Mouse (Mus musculus): ENCODE results near the gene Wbp2. TPM values are rescaled to one million over a fixed set of nuclear protein-coding genes. Genes with fewer than 3 reads are reported as not detected.

Gene Wbp2
- polyA plus RNA-seq, 1 experiment from 2014 or later = 63.3 TPM

GRCm38 (mm10) chr11:116088741-116089394 is 2.1 kb upstream of the Wbp2 start:
- DNase-seq (no peak), ATAC-seq (no peak)
- peak overlapping the region; percentile 68; the same call in 1 of the 2 replicates for H3K4me2 ChIP-seq (ENCODE audit: low read depth, low read length)
- peak; percentile 33; the same call in 1 of the 2 replicates for TF ChIP-seq EP300 (IDR thresholded peaks at IDR 0.05; ENCODE audit: low read depth)
- peak; percentile 45 for TF ChIP-seq CTCF (IDR thresholded peaks at IDR 0.05; ENCODE audit: low read depth)
- 35% methylated on average over 11 of the region's 11 CpGs for WGBS (ENCODE audit: insufficient replicate concordance)
- H3K4me3 ChIP-seq (ENCODE audit: low read depth, low read length) = no peak overlapping the region
- peaks cover 43% of the 10 kb centered on the region for H3K4me1 ChIP-seq (ENCODE audit: insufficient read depth)
- no peaks in the 10 kb centered on the region for H3K9me3 ChIP-seq (ENCODE audit: low read length)
- no peaks in the 10 kb centered on the region for H3K27me3 ChIP-seq (ENCODE audit: insufficient read depth, low read length)
- peak overlapping the region; percentile 19; the same call in 1 of the 2 replicates for H3K9ac ChIP-seq (replicated peaks)
- peaks cover 9% of the 10 kb centered on the region for H3K36me3 ChIP-seq (replicated peaks; ENCODE audit: insufficient read depth, low read length)
- peak overlapping the region; percentile 86 for H3K27ac ChIP-seq (ENCODE audit: low read depth)

DNA sequence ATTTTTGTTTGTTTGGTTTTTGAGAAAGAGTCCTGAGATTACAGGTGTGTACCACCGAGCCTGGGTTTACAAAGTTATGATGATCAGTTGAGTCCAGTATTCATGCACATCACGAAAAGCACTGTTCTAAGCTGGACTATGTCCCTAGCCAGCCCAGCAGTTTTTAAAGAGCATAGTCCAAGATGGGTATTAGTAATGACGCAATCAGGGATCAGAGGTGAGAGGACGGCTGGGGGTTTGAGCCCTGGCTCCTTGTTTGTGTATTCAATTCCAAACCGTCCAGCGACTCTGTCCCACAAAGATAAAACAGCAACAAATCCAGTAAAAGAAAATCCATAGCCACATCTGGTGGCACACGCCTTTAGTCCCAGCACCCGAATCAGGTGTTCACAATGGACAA is 1.4 kb upstream of the Wbp2 start:
- H3K9me3 ChIP-seq (ENCODE audit: low read length) = no peaks in the 10 kb centered on the region
- H3K27ac ChIP-seq (ENCODE audit: low read depth) = peak overlapping the region; percentile 86
- peaks cover 16% of the 10 kb centered on the region for H3K36me3 ChIP-seq (replicated peaks; ENCODE audit: insufficient read depth, low read length)
- no peak for TF ChIP-seq CTCF (IDR thresholded peaks at IDR 0.05; ENCODE audit: low read depth)
- peak; percentile 60; the same call in 1 of the 2 replicates for TF ChIP-seq EP300 (IDR thresholded peaks at IDR 0.05; ENCODE audit: low read depth)
- ATAC-seq (peak; percentile 33), DNase-seq (peak; percentile 59)
- H3K4me3 ChIP-seq (ENCODE audit: low read depth, low read length) = no peak overlapping the region
- H3K27me3 ChIP-seq (ENCODE audit: insufficient read depth, low read length) = no peaks in the 10 kb centered on the region
- H3K4me1 ChIP-seq (ENCODE audit: insufficient read depth) = peaks cover 41% of the 10 kb centered on the region
- peak overlapping the region; percentile 68; the same call in 1 of the 2 replicates for H3K4me2 ChIP-seq (ENCODE audit: low read depth, low read length)
- WGBS (ENCODE audit: insufficient replicate concordance) = 39% methylated on average over 8 of the region's 8 CpGs
- no peak overlapping the region for H3K9ac ChIP-seq (replicated peaks)

DNA sequence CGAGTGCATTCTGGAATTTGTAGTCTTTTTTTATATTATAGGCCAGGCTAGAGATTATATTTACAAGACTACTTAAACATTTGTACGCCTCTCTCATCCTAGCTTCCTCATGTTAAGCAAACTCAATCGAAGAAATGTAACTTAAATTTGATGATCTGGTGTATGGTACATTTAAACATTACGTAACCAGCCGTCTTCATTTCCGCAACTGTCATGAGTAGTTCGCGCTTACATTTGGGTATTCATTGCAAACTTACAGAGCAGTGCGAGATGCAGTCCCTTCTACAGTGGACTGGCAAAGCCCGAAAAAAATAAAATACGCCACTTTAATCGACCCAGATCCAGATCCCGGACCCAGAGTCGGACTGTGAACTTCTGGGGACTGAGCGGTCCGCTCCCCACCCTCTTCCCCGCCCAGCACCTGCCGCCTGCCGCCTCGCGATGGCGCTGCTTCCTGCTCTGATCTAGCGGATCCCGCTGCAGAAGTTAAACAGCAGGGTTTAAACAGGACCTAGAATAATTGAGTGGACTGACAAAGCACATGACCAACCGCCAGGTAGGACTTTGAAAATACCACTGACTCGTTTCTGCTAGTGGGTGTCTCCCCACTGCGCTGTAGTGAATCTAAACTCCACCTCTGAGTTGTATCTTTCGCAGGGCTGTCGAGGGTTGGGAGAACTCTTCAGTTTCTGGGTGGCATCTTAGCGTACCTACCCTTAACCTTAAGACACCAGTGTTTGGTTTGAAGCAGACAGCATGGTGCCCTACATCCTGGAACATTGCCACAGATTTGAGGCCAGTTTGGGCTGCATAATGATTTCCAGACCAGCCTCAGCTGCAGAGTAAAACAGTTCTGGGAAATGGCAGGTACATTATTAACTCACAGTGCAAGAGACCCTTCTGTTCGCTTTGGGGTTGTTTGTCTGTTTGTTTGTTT is 667 bp upstream of the Wbp2 start:
- Histone ChIP-seq H3K36me3 (replicated peaks; ENCODE audit: insufficient read depth, low read length) (peaks cover 21% of the 10 kb centered on the region), H3K4me1 (ENCODE audit: insufficient read depth) (peaks cover 41% of the 10 kb centered on the region), H3K4me2 (ENCODE audit: low read depth, low read length) (peak overlapping the region; percentile 68)

GRCm38 (mm10) chr11:116084166-116084565 is 2.6 kb downstream of the Wbp2 start:
- Histone ChIP-seq H3K36me3 (replicated peaks; ENCODE audit: insufficient read depth, low read length) (peaks cover 53% of the 10 kb centered on the region), H3K4me2 (ENCODE audit: low read depth, low read length) (peak overlapping the region; percentile 15), H3K4me1 (ENCODE audit: insufficient read depth) (peaks cover 41% of the 10 kb centered on the region), H3K9ac (replicated peaks) (0 out of 2 replicates have a peak overlapping the region, but pooled peaks have one; percentile 12), H3K9me3 (ENCODE audit: low read length) (no peaks in the 10 kb centered on the region), H3K27ac (ENCODE audit: low read depth) (peak overlapping the region; percentile 44), H3K4me3 (ENCODE audit: low read depth, low read length) (no peak overlapping the region), H3K27me3 (ENCODE audit: insufficient read depth, low read length) (no peaks in the 10 kb centered on the region)
- DNase-seq (no peak), ATAC-seq (no peak)
- no peak for TF ChIP-seq CTCF (IDR thresholded peaks at IDR 0.05; ENCODE audit: low read depth)
- TF ChIP-seq EP300 (IDR thresholded peaks at IDR 0.05; ENCODE audit: low read depth) = no peak
- 70% methylated on average over 6 of the region's 6 CpGs for WGBS (ENCODE audit: insufficient replicate concordance)

More for the DNA sequence above, 667 bp upstream of the Wbp2 start:
- under 1% methylated on average over 30 of the region's 31 CpGs for WGBS (ENCODE audit: insufficient replicate concordance)
- DNase-seq (peak; percentile 92), ATAC-seq (peak; percentile 76)
- Histone ChIP-seq H3K9me3 (ENCODE audit: low read length) (no peaks in the 10 kb centered on the region), H3K27ac (ENCODE audit: low read depth) (peak overlapping the region; percentile 86), H3K9ac (replicated peaks) (peak overlapping the region; percentile 64), H3K27me3 (ENCODE audit: insufficient read depth, low read length) (no peaks in the 10 kb centered on the region), H3K4me3 (ENCODE audit: low read depth, low read length) (peak overlapping the region; percentile 61)
- TF ChIP-seq EP300 (IDR thresholded peaks at IDR 0.05; ENCODE audit: low read depth) = peak; percentile 27
- TF ChIP-seq CTCF (IDR thresholded peaks at IDR 0.05; ENCODE audit: low read depth) = peak; percentile 97

DNA sequence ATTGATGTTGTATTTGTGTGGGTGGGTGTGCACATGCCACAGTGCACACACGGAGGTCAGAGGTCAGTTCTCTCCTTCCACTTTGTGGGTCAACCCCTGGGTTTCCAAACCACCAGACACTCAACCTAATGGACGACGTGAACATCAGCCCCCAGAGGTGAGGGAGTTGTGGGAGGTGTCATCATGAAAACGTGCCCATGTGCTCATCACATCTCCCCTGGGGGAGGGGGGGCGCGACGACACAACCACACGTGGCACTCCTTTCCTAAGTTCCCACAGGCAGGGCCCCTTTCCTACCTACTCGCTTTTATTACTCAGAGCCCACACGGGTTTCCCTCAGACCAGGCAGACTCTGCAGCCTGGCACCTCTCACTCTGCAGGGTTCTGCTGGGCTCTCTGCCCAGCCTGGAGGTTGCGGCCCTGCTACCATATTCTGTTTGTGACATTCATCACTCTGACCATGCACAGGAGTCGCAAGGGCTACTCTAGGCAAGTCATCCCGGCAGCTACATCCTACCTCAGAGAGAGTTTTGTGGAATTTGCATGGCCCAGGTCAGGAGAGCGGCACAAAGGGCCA is 3.6 kb downstream of the Wbp2 start:
- H3K4me3 ChIP-seq (ENCODE audit: low read depth, low read length) = no peak overlapping the region
- DNase-seq = no peak
- TF ChIP-seq CTCF (IDR thresholded peaks at IDR 0.05; ENCODE audit: low read depth) (no peak), EP300 (IDR thresholded peaks at IDR 0.05; ENCODE audit: low read depth) (no peak)
- H3K4me1 ChIP-seq (ENCODE audit: insufficient read depth) = peaks cover 37% of the 10 kb centered on the region
- H3K27ac ChIP-seq (ENCODE audit: low read depth) = no peak overlapping the region
- H3K36me3 ChIP-seq (replicated peaks; ENCODE audit: insufficient read depth, low read length) = peaks cover 59% of the 10 kb centered on the region
- whole genome bisulfite sequencing (ENCODE audit: insufficient replicate concordance) = 86% methylated on average over 14 of the region's 14 CpGs
- no peak overlapping the region for H3K4me2 ChIP-seq (ENCODE audit: low read depth, low read length)
- ATAC-seq = no peak
- no peaks in the 10 kb centered on the region for H3K9me3 ChIP-seq (ENCODE audit: low read length)
- no peak overlapping the region for H3K9ac ChIP-seq (replicated peaks)
- no peaks in the 10 kb centered on the region for H3K27me3 ChIP-seq (ENCODE audit: insufficient read depth, low read length)
